Mouse (Mus musculus) forebrain, embryonic 10.5 days (tissue): ENCODE measurements around the gene Brd3. TPM values are rescaled to one million over a fixed set of nuclear protein-coding genes. Genes with fewer than 3 reads are reported as not detected.

Experiments used
- DNase-seq: peaks from one replicate; pipeline ENCODE4 v3.0.0-alpha.2; 2017; ENCODE audit warnings: low spot score; ENCODE audit errors: extremely low spot score
- H3K27ac ChIP-seq: fragments of 300-500 bp; sonication (generic); 2 replicates; pipeline ENCODE4 v1.5.1; 2016; ENCODE audit warnings: mild to moderate bottlenecking
- H3K27me3 ChIP-seq: fragments of 300-500 bp; sonication (generic); 2 replicates; pipeline ENCODE4 v1.6.1; 2016; ENCODE audit warnings: mild to moderate bottlenecking; ENCODE audit not compliant: poor library complexity, severe bottlenecking
- H3K36me3 ChIP-seq: fragments of 300-500 bp; sonication (generic); replicated peaks from 2 replicates; pipeline ENCODE4 v1.6.1; 2016; ENCODE audit warnings: mild to moderate bottlenecking, moderate library complexity
- H3K4me1 ChIP-seq: fragments of 300-500 bp; sonication (generic); 2 replicates; pipeline ENCODE4 v1.6.1; 2016
- H3K4me3 ChIP-seq: fragments of 300-500 bp; sonication (generic); 2 replicates; pipeline ENCODE4 v1.5.1; 2016; ENCODE audit warnings: mild to moderate bottlenecking, moderate library complexity
- H3K9me3 ChIP-seq: fragments of 300-500 bp; sonication (generic); 2 replicates; pipeline ENCODE4 v1.6.1; 2016; ENCODE audit warnings: mild to moderate bottlenecking, moderate library complexity
- WGBS: fragments of 180-500 bp; shearing (Covaris S2); methylation state at CpG from one replicate; pipeline ENCODE4 v1.1.7; 2016; 5-methylcytosine and 5-hydroxymethylcytosine counted together
- polyA plus RNA-seq: library from polyadenylated mRNA; unstranded; fragments of >200 nt; fragmentation: Nextera tagmentation; extraction: Ambion mirVana; gene quantifications from 2 replicates; pipeline ENCODE4 v1.2.1, GENCODE M21; 2016

Brd3 gene
- polyA plus RNA-seq, 1 experiment from 2014 or later = 152 TPM

GRCm38 (mm10) chr2:27504113-27504885 is 3.2 kb downstream of the Brd3 start:
- no peaks in the 10 kb centered on the region for H3K27me3 ChIP-seq
- H3K36me3 ChIP-seq = no peaks in the 10 kb centered on the region
- peaks cover 20% of the 10 kb centered on the region for H3K4me1 ChIP-seq
- no peak overlapping the region for H3K4me3 ChIP-seq
- H3K9me3 ChIP-seq = no peaks in the 10 kb centered on the region
- DNase-seq = no peak
- 72% methylated on average over 7 of the region's 7 CpGs for WGBS
- peak overlapping the region; percentile 58; the same call in 1 of the 2 replicates for H3K27ac ChIP-seq

- H3K36me3 ChIP-seq = no peaks in the 10 kb centered on the region
- peaks cover 7% of the 10 kb centered on the region for H3K9me3 ChIP-seq
- H3K27ac ChIP-seq = peak overlapping the region; percentile 69; the same call in 1 of the 2 replicates
- H3K27me3 ChIP-seq = peaks cover 8% of the 10 kb centered on the region; the same call in 1 of the 2 replicates
- peaks cover 19% of the 10 kb centered on the region for H3K4me1 ChIP-seq
- peak overlapping the region; percentile 51 for H3K4me3 ChIP-seq
- WGBS = 31% methylated on average over 23 of the region's 23 CpGs
- DNase-seq = peak; percentile 63
These were observed 11.0 kb downstream of the Brd3 start for GRCm38 (mm10) chr2:27496391-27497028.

- Histone ChIP-seq H3K27ac (no peak overlapping the region), H3K27me3 (peaks cover 8% of the 10 kb centered on the region; the same call in 1 of the 2 replicates), H3K36me3 (no peaks in the 10 kb centered on the region), H3K4me1 (peaks cover 19% of the 10 kb centered on the region), H3K9me3 (peaks cover 7% of the 10 kb centered on the region), H3K4me3 (no peak overlapping the region)
- WGBS = 96% methylated on average over 3 of the region's 3 CpGs
- DNase-seq = no peak
These were observed 13.5 kb downstream of the Brd3 start for GRCm38 (mm10) chr2:27493971-27494370.

DNA sequence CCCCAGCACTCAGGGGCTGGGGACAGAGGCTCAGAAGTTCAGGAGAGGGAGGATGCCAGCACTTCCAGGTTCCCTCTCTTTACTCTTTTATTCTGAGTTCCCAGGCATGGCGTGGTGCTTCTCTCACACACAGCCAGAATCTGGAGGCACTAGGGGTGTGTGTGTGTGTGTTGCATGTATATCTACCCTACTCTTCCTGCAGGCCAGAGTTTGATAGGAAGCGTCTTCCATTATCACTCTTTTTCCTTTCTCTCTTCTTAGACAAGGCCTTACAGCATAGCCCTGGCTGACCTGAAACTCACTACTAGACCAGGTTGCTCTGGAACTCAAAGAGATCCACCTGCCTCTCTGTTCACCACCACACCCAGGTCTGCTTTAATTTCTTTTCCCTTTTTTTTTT is 16.5 kb downstream of the Brd3 start:
- Histone ChIP-seq H3K27ac (no peak overlapping the region), H3K4me3 (no peak overlapping the region), H3K9me3 (peaks cover 6% of the 10 kb centered on the region), H3K36me3 (no peaks in the 10 kb centered on the region), H3K27me3 (no peaks in the 10 kb centered on the region), H3K4me1 (peaks cover 5% of the 10 kb centered on the region)
- no peak for DNase-seq
- WGBS = 88% methylated on average over 2 of the region's 2 CpGs

GRCm38 (mm10) chr2:27488362-27488761 is 19.1 kb downstream of the Brd3 start:
- Histone ChIP-seq H3K27me3 (no peaks in the 10 kb centered on the region), H3K36me3 (no peaks in the 10 kb centered on the region), H3K4me1 (no peaks in the 10 kb centered on the region), H3K9me3 (no peaks in the 10 kb centered on the region), H3K27ac (no peak overlapping the region), H3K4me3 (no peak overlapping the region)
- WGBS = 92% methylated on average over 1 of the region's 1 CpGs
- DNase-seq = no peak

DNA sequence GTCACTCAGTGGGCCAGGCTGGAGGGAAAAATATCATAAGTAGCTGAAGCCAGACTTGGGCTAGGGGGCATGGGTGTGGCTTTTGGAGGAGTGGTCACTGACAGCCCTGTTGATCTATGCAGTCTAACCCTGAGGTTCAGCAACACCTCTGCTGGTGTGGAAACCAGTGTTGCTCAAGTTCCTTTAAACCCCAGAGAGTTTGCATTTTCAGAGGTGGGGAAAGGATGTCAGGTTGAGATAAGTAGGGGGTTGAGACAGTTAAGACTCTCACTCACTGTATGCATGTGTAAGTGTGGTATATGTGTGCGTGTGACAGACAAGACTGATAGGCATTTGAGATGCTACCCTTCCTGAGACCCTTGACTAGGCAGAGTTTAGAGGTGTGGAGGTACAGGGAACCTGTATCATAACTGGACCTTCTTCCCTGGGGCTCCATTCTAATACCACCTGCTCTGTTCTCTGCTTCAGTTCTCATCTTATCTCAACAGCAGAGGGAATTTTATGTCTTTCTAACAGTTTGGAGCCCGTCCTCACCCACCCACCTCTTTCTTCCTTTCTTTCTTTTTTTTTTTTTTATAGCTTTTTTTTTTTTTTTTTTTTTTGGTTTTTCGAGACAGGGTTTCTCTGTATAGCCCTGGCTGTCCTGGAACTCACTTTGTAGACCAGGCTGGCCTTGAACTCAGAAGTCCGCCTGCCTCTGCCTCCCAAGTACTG is 20.0 kb downstream of the Brd3 start:
- Histone ChIP-seq H3K27ac (no peak overlapping the region), H3K27me3 (no peaks in the 10 kb centered on the region), H3K4me1 (no peaks in the 10 kb centered on the region), H3K4me3 (no peak overlapping the region), H3K36me3 (no peaks in the 10 kb centered on the region), H3K9me3 (no peaks in the 10 kb centered on the region)
- 83% methylated on average over 3 of the region's 4 CpGs for WGBS
- DNase-seq = no peak

- WGBS = 71% methylated on average over 4 of the region's 4 CpGs
- Histone ChIP-seq H3K9me3 (no peaks in the 10 kb centered on the region), H3K27ac (no peak overlapping the region), H3K4me3 (no peak overlapping the region), H3K4me1 (no peaks in the 10 kb centered on the region), H3K36me3 (no peaks in the 10 kb centered on the region), H3K27me3 (no peaks in the 10 kb centered on the region)
- no peak for DNase-seq
These were observed 20.7 kb downstream of the Brd3 start for GRCm38 (mm10) chr2:27486725-27487124.

GRCm38 (mm10) chr2:27482265-27482861 is 25.1 kb downstream of the Brd3 start:
- Histone ChIP-seq H3K36me3 (no peaks in the 10 kb centered on the region), H3K9me3 (no peaks in the 10 kb centered on the region), H3K4me3 (no peak overlapping the region), H3K27ac (no peak overlapping the region), H3K4me1 (no peaks in the 10 kb centered on the region), H3K27me3 (no peaks in the 10 kb centered on the region)
- no peak for DNase-seq
- WGBS = 84% methylated on average over 7 of the region's 7 CpGs

DNA sequence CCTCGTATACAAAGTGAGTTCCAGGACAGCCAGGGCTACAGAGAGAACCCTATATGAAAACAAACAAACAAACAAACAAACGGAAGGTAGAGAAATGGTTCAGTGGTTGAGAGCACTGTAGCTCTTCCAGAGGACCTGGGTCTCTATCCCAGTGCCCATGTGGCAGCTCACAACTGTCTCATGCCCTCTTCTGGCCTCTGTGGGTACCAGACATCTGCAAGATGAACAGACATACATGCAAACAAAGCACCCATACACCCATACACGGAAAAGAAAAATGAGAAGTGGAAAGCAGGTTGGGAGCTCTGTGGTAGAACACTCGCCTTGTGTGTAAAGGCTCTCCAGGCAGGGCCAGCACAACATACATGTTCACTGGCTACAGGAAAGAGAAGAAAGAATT is 27.1 kb downstream of the Brd3 start:
- Histone ChIP-seq H3K27ac (no peak overlapping the region), H3K9me3 (no peaks in the 10 kb centered on the region), H3K27me3 (no peaks in the 10 kb centered on the region; the same call in 1 of the 2 replicates), H3K4me1 (peaks cover 12% of the 10 kb centered on the region), H3K4me3 (no peak overlapping the region), H3K36me3 (no peaks in the 10 kb centered on the region)
- DNase-seq = no peak
- 67% methylated on average over 4 of the region's 4 CpGs for WGBS

- H3K27me3 ChIP-seq = no peaks in the 10 kb centered on the region; the same call in 1 of the 2 replicates
- no peaks in the 10 kb centered on the region for H3K36me3 ChIP-seq
- no peak for DNase-seq
- no peak overlapping the region for H3K27ac ChIP-seq
- no peak overlapping the region for H3K4me3 ChIP-seq
- peaks cover 12% of the 10 kb centered on the region for H3K4me1 ChIP-seq
- WGBS = 80% methylated on average over 4 of the region's 4 CpGs
- no peaks in the 10 kb centered on the region for H3K9me3 ChIP-seq
These were observed 27.6 kb downstream of the Brd3 start for GRCm38 (mm10) chr2:27479821-27480220.

- Histone ChIP-seq H3K4me3 (peak overlapping the region; percentile 99), H3K27ac (peak overlapping the region; percentile 98), H3K9me3 (no peaks in the 10 kb centered on the region), H3K27me3 (no peaks in the 10 kb centered on the region; the same call in 1 of the 2 replicates), H3K4me1 (peaks cover 42% of the 10 kb centered on the region), H3K36me3 (peaks cover 24% of the 10 kb centered on the region)
- no peak for DNase-seq
- 34% methylated on average over 11 of the region's 11 CpGs for WGBS
These were observed 30.9 kb downstream of the Brd3 start for GRCm38 (mm10) chr2:27476303-27477192.
